Mouse (Mus musculus) c-Kit-positive CD71-positive TER-119-positive erythroid progenitor cells, embryonic 14.5 days (primary cell): ENCODE results near the gene Pcolce2.
"Not testable (repeated sequence)": the region's sequence is repeated elsewhere in the genome, so short reads cannot be mapped to it uniquely, and the experiment has no call there.

ENCODE experiments used
- DNase-seq: peaks from one replicate; pipeline ENCODE4 v3.0.0-alpha.2; 2013; ENCODE audit warnings: low spot score

The Pcolce2 gene

DNA sequence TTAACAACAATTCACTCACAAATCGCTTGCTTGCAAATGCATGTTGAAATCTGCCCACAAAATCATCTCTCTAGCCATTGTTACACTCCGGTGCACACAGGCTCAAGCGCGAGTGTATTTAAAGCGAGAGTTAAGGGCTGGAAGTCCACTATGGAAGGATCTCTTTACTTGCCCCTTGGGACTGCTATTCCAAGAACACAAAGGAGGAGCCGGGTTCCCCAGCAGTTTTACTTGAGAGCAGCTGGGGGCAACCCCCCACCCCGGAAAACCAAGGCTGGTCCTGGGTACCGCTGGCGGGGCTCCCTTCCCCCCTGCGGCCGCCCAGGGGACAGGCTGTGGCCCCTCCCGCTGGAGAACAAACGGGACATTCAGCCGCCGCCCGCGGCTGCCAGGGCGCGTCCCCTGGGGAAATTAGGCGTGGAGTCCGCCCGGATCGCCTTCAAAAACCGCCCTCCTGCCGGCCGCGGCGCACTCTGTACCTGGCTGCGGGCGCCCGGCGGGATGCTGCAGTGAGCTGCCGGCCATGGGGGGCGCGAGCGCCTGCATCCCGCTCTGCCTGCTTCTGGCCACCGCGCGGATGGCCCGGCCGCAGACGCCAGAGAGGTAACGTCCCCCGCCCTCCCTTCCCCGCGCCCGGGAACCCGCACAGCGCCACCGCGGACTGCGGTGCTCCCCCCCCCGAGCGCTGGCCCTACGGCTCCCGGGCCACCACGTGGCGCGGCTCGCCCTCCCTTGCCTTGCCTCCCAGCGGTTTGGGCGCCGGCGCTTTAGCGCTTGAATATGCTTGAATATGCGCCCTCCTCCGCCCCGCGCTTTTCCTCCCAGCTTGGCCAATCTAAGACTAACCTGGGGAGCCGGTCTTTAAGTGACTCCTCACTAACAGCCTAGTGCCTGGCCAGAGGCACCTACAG is at the start of gene Pcolce2:
Gene Pcolce2, plus strand, starts transcription at position 331 of the 911 bp plus-strand sequence.
- DNase-seq: no peak

DNA sequence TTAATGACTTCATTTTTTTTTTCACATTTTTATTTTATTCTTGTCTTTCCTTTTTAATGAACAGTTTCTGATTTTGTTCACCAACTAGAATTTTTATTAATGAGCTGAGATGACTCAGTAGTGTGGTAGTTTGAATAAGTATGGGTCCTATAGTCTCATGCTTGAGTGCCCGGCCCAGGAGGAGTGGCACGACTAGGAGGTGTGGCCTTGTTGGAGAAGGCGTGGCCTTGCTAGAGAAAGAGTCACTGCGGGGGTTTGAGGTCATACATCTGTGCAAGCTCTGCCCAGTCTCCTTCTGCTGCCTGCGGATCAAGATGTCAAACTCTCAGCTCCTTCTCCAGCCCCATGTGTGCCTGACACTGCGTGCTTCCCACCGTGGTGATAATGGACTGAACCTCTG is 49.3 kb upstream of the Pcolce2 start:
- DNase-seq: no peak

- DNase-seq: no peak
These were observed 43.1 kb upstream of the Pcolce2 start for GRCm38 (mm10) chr9:95594291-95594690.

GRCm38 (mm10) chr9:95597466-95598178 is 39.8 kb upstream of the Pcolce2 start:
- DNase-seq: no peak

GRCm38 (mm10) chr9:95598179-95598721 is 39.2 kb upstream of the Pcolce2 start:
- no peak for DNase-seq

- DNase-seq: no peak
These were observed 38.0 kb upstream of the Pcolce2 start for GRCm38 (mm10) chr9:95599399-95599798.

DNA sequence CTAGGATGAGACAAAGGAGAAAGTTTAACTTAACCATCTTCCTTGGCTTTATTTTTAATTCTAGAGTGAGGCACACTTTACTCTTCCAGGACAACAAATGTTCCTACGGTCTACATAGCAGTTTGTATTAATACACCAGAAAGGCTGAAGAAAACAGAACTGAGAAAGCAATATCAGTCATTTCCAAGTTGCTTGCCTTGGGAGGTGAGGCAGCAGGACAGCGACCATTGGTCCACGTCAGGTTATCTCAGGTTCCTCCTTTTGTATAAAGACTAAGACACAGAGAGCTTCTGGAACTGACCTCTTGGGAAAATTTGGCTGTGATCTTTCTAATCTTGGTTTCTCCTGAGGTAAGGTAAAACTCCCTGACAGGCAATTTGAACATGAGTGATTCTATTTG is 34.6 kb upstream of the Pcolce2 start:
- no peak for DNase-seq

GRCm38 (mm10) chr9:95603316-95603715 is 34.1 kb upstream of the Pcolce2 start:
- no peak for DNase-seq

DNA sequence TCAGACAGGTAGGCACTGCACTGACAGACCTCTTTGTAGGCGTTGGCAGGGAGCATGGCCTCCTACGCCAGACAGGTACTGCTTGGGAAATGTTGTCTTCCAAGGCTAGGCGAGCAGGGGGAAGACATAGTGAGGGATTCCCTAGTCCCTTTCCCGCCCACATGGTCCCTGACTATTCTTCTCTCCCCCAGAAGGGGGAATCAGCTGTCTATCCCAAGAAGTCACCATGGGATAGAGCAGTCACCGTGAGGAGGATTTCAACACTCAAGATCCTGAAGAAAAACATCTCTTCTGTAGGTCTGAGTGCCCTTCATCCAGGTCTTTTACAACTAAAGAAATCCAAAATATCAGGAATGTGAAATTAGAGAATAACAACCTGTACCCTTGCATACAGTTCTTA is 30.2 kb upstream of the Pcolce2 start:
- no peak for DNase-seq

DNA sequence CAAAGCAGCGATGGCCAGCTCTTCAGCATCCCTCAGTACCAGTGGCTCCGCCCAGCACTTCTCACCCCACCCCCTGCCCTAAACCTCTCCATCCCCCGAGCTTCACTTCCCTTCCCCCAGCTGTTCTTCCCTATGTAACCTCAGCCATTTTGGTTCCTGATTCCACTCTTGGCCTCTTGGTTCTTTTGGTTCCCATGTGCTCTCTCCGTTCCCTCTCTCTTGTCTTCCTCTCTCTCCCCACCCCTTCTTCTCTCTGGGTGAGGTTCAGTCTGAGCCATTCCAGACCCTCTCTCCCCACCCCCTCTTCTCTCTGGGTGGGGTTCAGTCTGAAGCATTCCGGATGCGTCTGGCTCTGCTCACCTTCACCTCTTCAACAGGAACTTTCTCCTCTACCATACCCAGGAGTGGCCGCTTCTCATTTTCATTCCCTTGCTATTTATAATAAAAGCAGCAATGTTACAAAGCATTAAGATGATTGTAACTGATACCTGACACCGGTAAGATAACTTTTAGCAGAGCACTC is 25.1 kb upstream of the Pcolce2 start:
- DNase-seq: no peak

DNA sequence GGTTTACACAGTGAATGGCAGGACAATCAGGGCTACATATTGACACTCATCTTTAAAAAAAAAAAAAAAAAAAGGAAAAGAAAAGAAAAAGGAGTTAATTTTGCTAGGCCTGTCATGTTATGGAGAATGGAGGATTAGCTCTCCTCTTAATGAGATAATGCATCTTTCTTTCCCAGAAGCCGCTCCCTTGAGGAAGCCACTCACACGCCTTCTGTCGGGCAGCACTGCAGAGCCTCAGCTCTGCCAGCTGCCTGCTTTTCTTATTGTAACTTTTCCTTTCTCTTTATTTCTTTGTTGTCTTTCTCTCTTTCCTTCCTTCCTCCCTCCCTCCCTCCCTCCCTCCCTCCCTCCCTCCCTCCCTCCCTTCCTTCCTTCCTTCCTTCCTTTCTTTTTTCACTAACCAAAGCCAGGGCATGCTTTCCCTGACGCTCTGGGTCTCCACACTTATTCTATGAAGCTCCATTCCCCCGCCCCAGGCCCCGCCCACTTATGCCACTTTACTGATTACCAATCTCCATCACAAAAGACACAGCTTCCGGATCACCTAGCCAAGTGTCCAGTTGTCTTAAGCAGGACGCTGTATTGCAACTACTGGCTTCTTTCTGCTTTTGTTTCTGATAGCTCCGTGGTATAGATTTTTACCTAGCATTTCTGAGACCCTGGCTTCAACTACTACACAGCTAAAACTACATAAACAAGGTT is 23.8 kb upstream of the Pcolce2 start:
- DNase-seq: no peak

DNA sequence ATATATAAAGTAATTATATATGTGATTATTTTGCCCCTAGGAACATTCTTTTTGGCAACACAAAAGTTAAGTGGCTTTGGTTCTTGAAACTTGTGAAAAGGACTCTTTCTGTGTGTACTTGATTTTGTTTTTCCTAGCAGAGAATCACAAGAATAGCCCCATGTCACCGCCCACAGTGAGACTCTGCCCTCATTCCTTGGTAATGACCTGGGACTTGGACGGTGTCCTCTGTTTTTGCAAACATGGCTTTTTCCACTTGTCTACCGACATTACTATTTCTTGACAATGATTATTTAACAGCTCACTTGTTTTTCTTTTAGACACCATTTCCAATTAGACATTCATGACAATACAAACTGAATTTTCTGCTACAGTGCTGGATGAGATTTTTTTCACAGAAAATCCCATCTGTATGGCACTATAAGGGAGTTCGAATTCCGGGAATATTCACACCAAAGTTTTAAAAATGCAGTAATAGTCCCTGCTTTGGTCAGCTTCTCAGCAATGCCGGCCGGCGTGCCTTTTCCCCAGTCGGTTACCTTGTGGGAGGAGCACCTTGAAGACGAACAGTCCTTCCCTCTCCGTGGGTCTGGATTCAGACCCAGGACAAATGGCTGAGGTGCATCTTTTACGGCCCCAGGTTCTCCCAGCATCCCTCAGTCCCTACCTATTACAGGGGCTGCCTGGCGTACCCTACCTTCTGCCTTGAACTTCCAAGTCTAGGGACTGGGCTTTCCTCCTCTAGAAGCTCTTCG is 22.4 kb upstream of the Pcolce2 start:
- DNase-seq: no peak

DNA sequence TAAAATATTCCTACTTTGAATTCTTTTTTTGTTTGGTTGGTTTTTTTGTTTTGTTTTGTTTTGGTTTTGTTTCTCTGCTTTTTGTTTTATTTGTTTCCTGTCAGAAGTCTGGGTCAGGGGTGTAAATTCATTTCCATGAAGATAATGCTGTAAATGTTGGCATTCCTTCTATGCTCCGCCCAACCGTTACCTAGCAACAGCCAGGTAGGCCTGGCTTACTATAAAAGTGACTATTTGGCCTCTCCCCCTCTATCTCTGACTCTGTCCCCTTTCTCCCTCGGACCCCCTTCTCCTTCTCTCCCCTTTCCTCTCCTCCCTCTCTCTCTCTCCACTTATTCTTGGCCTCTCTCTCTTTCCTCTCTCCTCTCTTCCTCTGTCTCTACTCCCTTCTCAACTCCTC is 21.4 kb upstream of the Pcolce2 start:
- no peak for DNase-seq

- no peak for DNase-seq
These were observed 18.8 kb upstream of the Pcolce2 start for GRCm38 (mm10) chr9:95618572-95618971.

DNA sequence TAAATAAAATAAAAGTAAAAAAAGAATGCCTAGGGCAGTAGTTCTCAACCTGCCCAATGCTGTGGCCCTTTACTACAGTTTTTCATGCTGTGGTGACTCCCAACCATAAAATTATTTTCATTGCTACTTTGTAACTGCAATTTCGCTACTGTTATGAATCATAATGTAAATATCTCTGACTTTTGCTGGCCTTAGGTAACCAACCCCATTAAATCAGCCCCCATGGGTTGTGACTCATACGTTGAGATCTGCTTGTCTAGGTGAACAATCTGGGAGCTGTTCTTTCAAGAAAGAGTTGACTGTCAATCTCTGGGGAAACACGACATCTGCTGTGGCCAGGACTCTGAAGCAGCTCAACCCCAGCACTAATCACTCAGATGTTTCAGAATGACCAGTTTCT is 13.3 kb upstream of the Pcolce2 start:
- no peak for DNase-seq

GRCm38 (mm10) chr9:95628439-95628948 is 8.9 kb upstream of the Pcolce2 start:
- no peak for DNase-seq

DNA sequence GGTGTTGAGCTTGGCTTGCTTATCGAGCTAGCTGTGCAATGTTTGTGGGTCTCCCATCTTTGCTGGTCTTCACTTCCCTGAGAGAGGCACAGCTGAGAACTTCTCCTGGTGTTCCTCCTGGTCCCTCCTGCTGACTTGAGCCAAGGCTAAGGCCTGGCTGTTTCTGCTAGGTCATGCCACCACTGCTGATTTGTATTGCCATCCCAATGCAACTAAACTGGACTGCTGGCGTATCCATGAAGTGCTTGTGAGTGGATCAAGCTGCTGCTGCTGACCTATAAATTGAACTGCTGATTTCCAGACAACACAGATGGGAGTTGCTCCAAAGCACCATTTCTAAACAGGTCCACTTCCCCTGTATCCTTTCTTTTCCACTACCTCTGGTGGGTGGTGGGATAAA is 7.8 kb upstream of the Pcolce2 start:
- DNase-seq: not testable (repeated sequence)

- no peak for DNase-seq
These were observed 1.0 kb upstream of the Pcolce2 start for GRCm38 (mm10) chr9:95636395-95636794.

DNA sequence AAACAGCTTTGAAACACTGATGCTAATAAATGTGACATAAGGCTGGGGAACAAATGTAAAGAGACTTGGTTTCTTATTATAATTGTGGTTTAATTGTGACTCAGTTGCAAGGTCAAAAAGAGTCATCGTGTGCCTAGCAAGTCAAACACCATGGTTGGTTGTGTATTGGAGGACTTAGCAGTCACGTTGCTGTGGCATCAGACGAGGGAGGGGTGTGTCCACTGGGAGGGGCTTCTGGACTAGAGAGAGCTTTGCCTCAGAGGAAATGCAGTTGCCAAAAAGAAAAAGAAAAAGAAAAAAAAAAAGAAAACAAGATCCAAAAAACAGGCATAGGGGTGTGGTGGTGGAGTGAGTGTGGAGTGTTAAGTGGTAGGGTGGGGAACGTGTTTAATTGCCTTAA is 2.5 kb downstream of the Pcolce2 start:
- no peak for DNase-seq

DNA sequence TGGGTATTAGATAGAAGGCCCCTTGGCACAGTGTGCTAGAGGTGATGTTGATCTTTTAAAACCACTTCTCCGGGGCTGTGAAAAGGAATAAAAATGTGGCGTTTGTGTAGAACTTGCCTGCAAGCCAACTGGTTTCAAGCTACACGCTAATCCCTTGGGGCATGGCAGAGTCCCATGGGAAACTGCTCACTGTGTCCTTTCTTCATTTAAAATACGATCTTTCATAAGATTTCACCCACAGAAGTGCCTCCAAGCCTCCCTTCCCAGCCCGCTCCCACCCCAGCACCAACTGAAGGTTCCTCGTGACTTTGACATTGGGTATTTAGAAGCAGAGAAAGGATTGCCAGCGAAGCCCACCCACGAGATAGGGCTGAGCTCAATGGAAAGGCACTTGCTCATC is 8.5 kb downstream of the Pcolce2 start:
- no peak for DNase-seq

DNA sequence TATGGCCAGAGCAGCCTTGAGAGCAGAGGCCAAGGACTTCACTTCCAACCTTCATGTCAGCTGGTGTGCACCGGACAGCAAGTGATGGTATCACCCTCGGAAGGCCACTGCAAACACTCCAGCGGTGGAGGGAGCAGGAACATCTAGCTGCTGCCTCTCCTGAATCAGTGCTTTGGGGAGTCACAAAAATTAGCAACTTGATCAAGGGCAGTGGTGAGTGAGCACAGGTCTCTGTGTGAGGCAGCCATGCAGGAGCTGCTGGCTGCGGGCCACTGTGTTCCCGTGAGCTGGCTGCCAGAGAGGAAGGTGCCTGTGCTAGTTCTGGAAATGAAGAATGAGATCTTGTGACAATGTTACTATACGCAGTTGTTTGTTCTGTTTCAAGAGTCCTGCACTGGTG is 16.0 kb downstream of the Pcolce2 start:
- DNase-seq: no peak
